Mouse (Mus musculus): ENCODE results near the gene Mettl2. TPM values are rescaled to one million over a fixed set of nuclear protein-coding genes. Genes with fewer than 3 reads are reported as not detected.

The Mettl2 gene
- polyA plus RNA-seq, 1 experiment from 2014 or later: 21.8 TPM

DNA sequence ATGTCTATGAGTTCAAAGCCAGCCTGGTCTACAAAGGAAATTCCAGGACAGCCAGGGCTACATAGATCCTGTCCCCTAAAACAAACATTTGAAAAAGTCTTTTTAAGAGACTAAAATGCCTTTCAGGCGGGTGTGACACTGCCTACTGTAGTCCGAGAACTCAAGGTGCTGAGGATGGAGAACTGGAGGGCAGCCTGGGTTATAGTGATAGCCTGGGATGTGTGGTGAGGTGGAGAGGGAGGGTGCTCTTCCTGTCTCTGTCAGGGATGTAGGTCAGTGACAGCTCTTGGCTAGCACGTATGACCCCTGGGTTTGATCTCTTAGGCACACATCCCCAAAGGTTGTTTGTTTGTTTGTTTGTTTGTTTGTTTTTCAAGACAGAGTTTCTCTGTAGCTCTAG is 17.9 kb downstream of the Mettl2 start:
- no peaks in the 10 kb centered on the region for H3K9me3 ChIP-seq (replicated peaks)
- no peak overlapping the region for H3K4me2 ChIP-seq
- H3K4me1 ChIP-seq (replicated peaks): no peaks in the 10 kb centered on the region
- WGBS: 74% methylated on average over 3 of the region's 3 CpGs
- H3K36me3 ChIP-seq: peaks cover 20% of the 10 kb centered on the region
- ATAC-seq (replicated peaks; ENCODE audit: insufficient number of reproducible peaks, insufficient read depth, low FRiP score, low read depth): no peak
- no peak overlapping the region for H3K4me3 ChIP-seq
- H3K27me3 ChIP-seq: no peaks in the 10 kb centered on the region
- H3K27ac ChIP-seq: no peak overlapping the region
- H3K9ac ChIP-seq: no peak overlapping the region

DNA sequence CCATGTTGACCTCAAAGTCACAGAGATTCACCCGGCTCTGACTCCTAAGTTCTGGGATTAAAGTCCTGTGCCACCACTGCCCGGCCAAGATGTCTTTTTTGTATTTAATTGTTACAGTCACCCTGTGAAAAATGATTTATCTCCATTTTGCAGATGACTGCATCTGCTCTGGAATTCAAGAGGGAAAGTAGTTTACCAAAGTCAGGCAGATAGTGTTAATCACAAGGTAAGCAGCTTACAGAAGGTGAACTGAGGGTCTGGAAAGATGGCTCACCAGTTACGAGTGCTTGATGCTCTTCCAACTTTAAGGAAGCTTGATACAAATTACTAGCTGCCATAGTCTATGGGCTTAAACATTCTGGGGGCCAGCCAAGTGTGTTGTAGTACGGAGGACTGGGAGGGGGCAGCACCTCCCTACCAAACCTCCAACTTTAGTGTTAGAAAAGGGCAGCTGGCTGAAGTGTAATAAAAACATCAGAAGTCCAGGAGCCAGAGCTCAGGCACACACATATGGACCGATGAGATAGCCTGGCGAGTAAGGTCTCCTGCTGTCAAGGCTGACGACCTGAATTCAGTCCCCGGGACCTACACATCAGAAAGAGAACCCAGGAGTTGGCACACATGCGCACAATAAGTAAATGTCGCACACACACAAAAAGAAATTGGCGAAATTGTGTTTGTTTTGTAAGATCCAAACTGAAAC is 18.4 kb downstream of the Mettl2 start:
- H3K9ac ChIP-seq: no peak overlapping the region
- ATAC-seq (replicated peaks; ENCODE audit: insufficient number of reproducible peaks, insufficient read depth, low FRiP score, low read depth): no peak
- H3K4me1 ChIP-seq (replicated peaks): no peaks in the 10 kb centered on the region
- no peaks in the 10 kb centered on the region for H3K9me3 ChIP-seq (replicated peaks)
- no peak overlapping the region for H3K27ac ChIP-seq
- no peak overlapping the region for H3K4me3 ChIP-seq
- H3K27me3 ChIP-seq: no peaks in the 10 kb centered on the region
- H3K36me3 ChIP-seq: peaks cover 15% of the 10 kb centered on the region
- no peak overlapping the region for H3K4me2 ChIP-seq
- 71% methylated on average over 11 of the region's 11 CpGs for WGBS

DNA sequence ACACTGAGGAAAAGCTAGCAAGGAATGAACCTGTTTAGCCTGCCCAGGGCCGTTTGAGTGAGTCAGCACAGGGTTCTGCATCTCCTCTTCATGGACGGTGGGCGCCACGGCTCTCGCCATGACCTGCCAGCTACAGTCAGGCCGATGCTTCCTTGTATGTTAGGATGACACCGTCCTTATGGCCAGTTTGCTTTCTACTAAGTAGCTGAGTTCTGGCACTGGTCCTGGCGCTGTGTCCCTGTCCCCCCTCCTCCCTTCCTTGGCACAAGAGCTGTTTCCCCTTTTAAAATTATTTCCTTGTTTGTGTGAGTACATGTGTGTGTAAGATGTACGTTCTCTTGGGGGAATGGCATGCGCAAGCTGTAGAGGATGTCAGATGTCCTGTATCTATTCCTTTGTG is 19.0 kb downstream of the Mettl2 start:
- 79% methylated on average over 10 of the region's 10 CpGs for WGBS

DNA sequence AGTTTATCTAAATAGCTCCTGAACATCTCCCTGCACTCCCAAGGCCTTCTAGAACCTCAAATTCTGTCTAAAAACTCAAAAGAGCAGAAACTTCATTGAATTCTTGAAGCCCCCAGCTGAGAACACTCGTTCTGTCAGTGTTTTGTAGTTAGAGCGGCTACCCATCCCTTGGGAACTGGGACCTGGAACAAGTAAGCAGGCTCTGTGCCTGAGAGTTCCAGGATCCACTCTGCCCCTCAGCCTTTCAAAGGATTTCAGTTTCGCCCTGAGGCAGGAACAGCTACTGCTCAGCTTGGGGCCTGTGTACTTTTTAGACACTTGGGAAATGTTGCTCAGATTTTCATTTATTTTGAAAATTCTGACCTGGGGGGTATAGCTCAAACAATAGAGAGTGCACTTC is 20.4 kb downstream of the Mettl2 start, which contains the start of gene Gm10842:
TSS of gene Gm10842 (plus strand) at position 301 of the 400 bp plus-strand sequence.
- Histone ChIP-seq H3K4me2 (no peak within 1 kb of the TSS), H3K27me3 (no peaks in the 10 kb centered on the region), H3K4me3 (no peak within 1 kb of the TSS), H3K4me1 (replicated peaks) (0 out of 2 replicates have a peak, but pooled peaks cover 5% of the 10 kb centered on the region), H3K9me3 (replicated peaks) (no peaks in the 10 kb centered on the region), H3K9ac (no peak within 1 kb of the TSS), H3K36me3 (no peaks in the 10 kb centered on the region), H3K27ac (no peak within 1 kb of the TSS)
- 64% methylated on average over 3 of the region's 3 CpGs for WGBS
- ATAC-seq (replicated peaks; ENCODE audit: insufficient number of reproducible peaks, insufficient read depth, low FRiP score, low read depth): no peak

More for the DNA sequence above, 19.0 kb downstream of the Mettl2 start:
- Histone ChIP-seq H3K9ac (no peak overlapping the region), H3K27me3 (no peaks in the 10 kb centered on the region), H3K4me1 (replicated peaks) (no peaks in the 10 kb centered on the region), H3K4me3 (no peak overlapping the region), H3K27ac (no peak overlapping the region), H3K9me3 (replicated peaks) (no peaks in the 10 kb centered on the region), H3K36me3 (peaks cover 10% of the 10 kb centered on the region), H3K4me2 (no peak overlapping the region)
- ATAC-seq (replicated peaks; ENCODE audit: insufficient number of reproducible peaks, insufficient read depth, low FRiP score, low read depth): no peak

DNA sequence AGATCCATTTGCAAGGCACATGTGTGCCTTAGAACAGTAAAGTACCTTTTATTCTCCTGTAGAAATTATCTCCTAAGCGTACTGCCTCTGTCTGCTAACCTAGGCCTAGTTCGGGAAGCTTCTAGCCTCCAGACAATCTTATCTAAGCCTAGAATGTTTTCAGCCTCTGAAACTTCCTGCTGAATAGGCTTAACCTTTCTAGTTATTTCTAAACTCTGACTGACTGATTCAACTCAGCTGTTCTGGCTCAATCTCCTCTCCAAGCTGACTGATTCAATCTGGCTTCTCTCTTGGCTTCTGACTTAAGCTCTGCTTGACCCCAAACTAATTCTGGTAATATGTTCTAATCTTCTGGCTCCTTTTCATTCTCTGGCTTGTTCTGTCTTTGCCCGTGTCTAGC is 23.1 kb downstream of the Mettl2 start:
- Histone ChIP-seq H3K4me2 (no peak overlapping the region), H3K27me3 (no peaks in the 10 kb centered on the region), H3K4me1 (replicated peaks) (peaks cover 22% of the 10 kb centered on the region), H3K27ac (no peak overlapping the region), H3K36me3 (no peaks in the 10 kb centered on the region), H3K9me3 (replicated peaks) (no peaks in the 10 kb centered on the region), H3K9ac (no peak overlapping the region), H3K4me3 (no peak overlapping the region)
- ATAC-seq (replicated peaks; ENCODE audit: insufficient number of reproducible peaks, insufficient read depth, low FRiP score, low read depth): no peak
- 45% methylated on average over 3 of the region's 3 CpGs for WGBS

DNA sequence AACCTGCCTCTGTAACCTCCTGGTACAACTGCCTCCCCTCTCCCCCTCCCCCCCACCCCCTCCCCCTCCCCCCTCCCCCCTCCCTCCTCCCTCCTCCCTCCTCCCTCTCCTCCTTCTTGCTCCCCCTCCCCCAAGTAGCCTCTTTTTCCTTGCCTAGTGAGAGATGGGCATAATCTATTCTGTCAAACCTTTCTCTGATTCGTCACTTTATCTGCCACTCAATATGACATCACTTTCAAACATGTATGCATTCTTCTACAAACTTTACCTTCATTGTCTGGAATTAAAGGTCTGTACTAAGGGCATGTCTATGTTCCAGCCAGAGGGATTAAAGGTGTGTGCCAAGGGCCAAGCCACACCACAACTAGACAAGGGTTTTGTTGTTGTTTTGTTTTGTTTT is 23.5 kb downstream of the Mettl2 start:
- no peak overlapping the region for H3K27ac ChIP-seq
- no peaks in the 10 kb centered on the region for H3K9me3 ChIP-seq (replicated peaks)
- H3K27me3 ChIP-seq: no peaks in the 10 kb centered on the region
- no peaks in the 10 kb centered on the region for H3K36me3 ChIP-seq
- no peak overlapping the region for H3K4me3 ChIP-seq
- no peak overlapping the region for H3K9ac ChIP-seq
- ATAC-seq (replicated peaks; ENCODE audit: insufficient number of reproducible peaks, insufficient read depth, low FRiP score, low read depth): no peak
- WGBS: 75% methylated on average over 1 of the region's 1 CpGs
- no peak overlapping the region for H3K4me2 ChIP-seq
- peaks cover 22% of the 10 kb centered on the region for H3K4me1 ChIP-seq (replicated peaks)

DNA sequence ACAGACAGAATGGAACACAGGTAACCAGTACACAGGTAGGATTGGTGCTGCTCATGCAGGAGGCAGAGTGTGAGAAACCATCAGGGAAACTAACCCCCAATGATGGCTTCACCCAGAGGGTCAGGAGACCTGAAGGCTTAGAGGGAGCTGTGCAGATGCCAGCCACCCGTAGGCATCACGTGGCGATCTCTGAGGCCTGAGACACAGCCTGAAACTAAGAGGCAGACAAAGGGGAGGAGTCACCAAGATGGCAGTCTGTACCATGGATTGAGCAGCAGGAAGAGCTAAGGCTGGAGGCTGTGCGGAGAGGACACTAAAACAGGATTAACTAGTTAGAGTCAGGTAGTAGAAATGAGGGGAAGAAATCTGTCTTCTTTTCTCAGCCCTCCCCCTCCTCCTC is 24.5 kb downstream of the Mettl2 start:
- no peak for ATAC-seq (replicated peaks; ENCODE audit: insufficient number of reproducible peaks, insufficient read depth, low FRiP score, low read depth)
- Histone ChIP-seq H3K9ac (no peak overlapping the region), H3K27ac (no peak overlapping the region), H3K36me3 (no peaks in the 10 kb centered on the region), H3K4me3 (no peak overlapping the region), H3K27me3 (no peaks in the 10 kb centered on the region), H3K4me2 (no peak overlapping the region), H3K4me1 (replicated peaks) (peaks cover 22% of the 10 kb centered on the region), H3K9me3 (replicated peaks) (no peaks in the 10 kb centered on the region)
- 59% methylated on average over 4 of the region's 4 CpGs for WGBS

DNA sequence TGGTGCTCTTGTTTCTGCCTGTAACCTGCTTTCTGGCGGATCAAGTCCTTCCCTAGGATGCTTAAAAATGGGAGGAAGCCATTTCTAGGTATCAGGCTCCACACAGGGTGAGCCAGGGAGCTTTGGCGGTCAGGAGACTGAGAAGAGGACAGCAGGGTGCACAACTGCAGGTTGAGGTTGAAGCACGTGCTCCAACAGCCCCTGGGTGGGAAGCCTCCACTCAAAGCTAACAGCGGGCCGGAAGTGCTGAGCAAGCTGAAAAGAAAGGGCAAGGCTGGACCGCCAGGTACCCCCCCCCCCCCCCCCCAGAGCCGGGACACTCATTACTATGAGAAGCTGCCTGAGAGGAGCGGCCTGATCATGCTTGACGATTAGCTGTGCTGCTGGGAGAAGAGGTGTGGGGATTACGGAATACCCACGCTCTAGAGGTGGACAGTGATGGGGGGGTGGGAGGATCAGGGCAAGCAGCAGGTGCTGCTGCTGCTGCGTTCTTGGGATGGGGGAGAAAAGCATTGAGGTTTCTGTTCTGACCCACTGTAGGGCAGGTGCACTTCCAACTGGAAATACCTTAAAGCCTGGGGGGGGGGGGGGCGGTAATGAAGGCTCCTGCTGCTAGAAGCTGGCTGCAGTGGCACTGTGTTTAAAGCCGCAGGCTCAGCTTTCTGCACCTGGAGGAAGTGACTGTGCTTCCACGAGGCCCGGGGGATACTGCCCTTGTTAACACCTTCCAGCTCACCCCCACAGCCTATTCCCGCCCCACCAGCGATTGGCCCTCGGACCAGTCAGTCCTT is 25.2 kb downstream of the Mettl2 start:
- Histone ChIP-seq H3K27me3 (no peaks in the 10 kb centered on the region), H3K9me3 (replicated peaks) (no peaks in the 10 kb centered on the region), H3K27ac (no peak overlapping the region), H3K9ac (no peak overlapping the region), H3K36me3 (no peaks in the 10 kb centered on the region), H3K4me3 (no peak overlapping the region), H3K4me1 (replicated peaks) (peaks cover 26% of the 10 kb centered on the region), H3K4me2 (peak overlapping the region; percentile 43)
- 25% methylated on average over 19 of the region's 19 CpGs for WGBS
- no peak for ATAC-seq (replicated peaks; ENCODE audit: insufficient number of reproducible peaks, insufficient read depth, low FRiP score, low read depth)

DNA sequence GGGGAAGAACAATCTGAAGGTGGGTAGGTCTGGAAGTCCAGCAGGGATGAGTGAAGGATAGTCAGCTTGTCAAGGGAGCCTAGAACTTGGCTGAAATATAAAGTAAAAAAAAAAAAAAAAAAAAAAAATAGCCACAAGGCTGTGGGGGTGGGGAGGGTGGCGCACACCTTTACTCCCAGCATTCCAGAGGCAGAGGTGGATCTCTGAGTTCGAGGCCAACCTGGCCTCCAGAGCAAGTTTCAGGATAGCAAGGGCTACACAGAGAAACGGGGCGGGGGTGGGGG is 25.7 kb downstream of the Mettl2 start:
- no peaks in the 10 kb centered on the region for H3K36me3 ChIP-seq
- no peak overlapping the region for H3K4me3 ChIP-seq
- H3K9me3 ChIP-seq (replicated peaks): no peaks in the 10 kb centered on the region
- peaks cover 30% of the 10 kb centered on the region for H3K4me1 ChIP-seq (replicated peaks)
- H3K9ac ChIP-seq: no peak overlapping the region
- H3K4me2 ChIP-seq: peak overlapping the region; percentile 43; the same call in 1 of the 2 replicates
- ATAC-seq (replicated peaks; ENCODE audit: insufficient number of reproducible peaks, insufficient read depth, low FRiP score, low read depth): no peak
- 44% methylated on average over 3 of the region's 4 CpGs for WGBS
- H3K27me3 ChIP-seq: no peaks in the 10 kb centered on the region
- H3K27ac ChIP-seq: no peak overlapping the region

DNA sequence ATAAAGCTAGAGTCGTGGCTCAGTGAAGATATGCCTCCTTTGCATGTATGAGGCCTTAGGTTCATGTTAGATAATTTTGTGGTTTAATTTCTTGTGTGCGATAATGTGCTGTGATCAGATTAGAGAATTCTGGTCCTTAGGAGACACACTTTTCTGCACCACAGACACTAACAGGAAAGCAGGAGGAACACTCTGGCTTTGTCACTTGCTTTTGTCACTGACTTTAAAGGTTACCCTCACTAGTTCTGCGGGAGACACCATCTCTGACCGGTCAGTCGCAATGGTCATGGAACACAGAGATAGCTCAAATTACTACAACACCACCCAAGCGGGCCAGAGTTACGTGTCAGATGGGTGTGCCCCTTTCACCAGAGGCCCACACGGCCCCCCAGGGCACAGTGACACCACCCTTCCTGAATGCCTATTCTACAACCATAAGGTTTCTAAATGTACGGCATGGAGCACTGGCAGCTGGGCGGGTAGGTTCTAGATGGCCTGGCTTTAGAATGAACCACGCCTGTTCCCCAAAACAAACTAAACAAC is 26.2 kb downstream of the Mettl2 start:
- H3K4me2 ChIP-seq: no peak overlapping the region
- no peak for ATAC-seq (replicated peaks; ENCODE audit: insufficient number of reproducible peaks, insufficient read depth, low FRiP score, low read depth)
- H3K9ac ChIP-seq: no peak overlapping the region
- H3K27ac ChIP-seq: no peak overlapping the region
- no peaks in the 10 kb centered on the region for H3K36me3 ChIP-seq
- peaks cover 33% of the 10 kb centered on the region for H3K4me1 ChIP-seq (replicated peaks)
- 81% methylated on average over 11 of the region's 11 CpGs for WGBS
- H3K4me3 ChIP-seq: no peak overlapping the region
- no peaks in the 10 kb centered on the region for H3K27me3 ChIP-seq
- H3K9me3 ChIP-seq (replicated peaks): no peaks in the 10 kb centered on the region

DNA sequence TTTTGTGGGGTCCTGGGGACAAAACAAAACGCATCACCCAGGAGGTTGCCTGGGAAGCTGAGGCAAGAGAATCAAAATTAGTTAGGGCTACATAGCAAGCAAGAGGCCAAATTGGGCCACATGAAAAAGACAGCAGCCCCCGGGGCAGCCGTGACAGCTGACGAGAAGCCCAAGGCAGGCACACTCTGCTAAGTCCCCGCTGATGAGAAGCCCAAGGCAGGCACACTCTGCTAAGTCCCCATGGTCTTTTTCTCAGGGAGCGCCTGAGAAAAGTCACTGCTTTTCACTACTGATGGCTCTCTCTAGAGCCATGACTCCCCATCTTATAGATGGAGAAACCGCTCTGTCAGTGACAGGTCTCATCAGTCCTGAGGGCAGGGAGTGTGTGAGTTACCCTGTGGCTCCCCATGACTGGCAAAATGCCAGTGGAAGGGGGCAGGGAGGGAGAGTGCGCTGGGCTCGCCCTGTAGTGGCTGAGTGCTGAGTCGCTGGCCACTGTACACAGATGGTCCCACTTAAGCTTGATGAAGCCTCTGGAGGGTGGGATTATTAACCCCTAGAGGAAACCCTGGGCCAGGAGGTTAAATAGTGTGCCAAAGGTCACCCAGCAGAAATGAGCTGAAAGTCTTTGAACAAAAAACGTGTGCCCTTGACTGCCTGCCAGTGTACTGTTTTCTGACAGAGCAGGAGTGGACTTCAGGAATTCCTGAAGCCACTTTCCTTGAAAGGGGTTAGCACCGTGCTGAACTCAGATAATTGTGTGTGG is 27.0 kb downstream of the Mettl2 start:
- H3K4me1 ChIP-seq (replicated peaks): peaks cover 36% of the 10 kb centered on the region
- H3K36me3 ChIP-seq: no peaks in the 10 kb centered on the region
- H3K27me3 ChIP-seq: no peaks in the 10 kb centered on the region
- peak; percentile 88 for ATAC-seq (replicated peaks; ENCODE audit: insufficient number of reproducible peaks, insufficient read depth, low FRiP score, low read depth)
- H3K9ac ChIP-seq: no peak overlapping the region; the same call in 1 of the 2 replicates
- peak overlapping the region; percentile 59 for H3K27ac ChIP-seq
- 23% methylated on average over 12 of the region's 12 CpGs for WGBS
- no peaks in the 10 kb centered on the region for H3K9me3 ChIP-seq (replicated peaks)
- H3K4me2 ChIP-seq: peak overlapping the region; percentile 36
- H3K4me3 ChIP-seq: no peak overlapping the region
